Mouse (Mus musculus) layer of hippocampus, postnatal 14 days (tissue): ENCODE measurements at regions not wholly inside any gene's neighbourhood (a gene's known extent, or its start where the extent isn't known, plus 50 kb on each side); places are given as distances from the start of the nearest gene placed in this dataset.
A peak's percentile ranks its signal among the peaks of the same experiment; 100 is the strongest.

Experiments used
- DNase-seq, 2 experiments: peaks; one replicate each; pipeline ENCODE4 v3.0.0; 2021 to 2022; ENCODE audit warnings: low spot score in 2 of 2, mixed read lengths in 1 of 2

DNA sequence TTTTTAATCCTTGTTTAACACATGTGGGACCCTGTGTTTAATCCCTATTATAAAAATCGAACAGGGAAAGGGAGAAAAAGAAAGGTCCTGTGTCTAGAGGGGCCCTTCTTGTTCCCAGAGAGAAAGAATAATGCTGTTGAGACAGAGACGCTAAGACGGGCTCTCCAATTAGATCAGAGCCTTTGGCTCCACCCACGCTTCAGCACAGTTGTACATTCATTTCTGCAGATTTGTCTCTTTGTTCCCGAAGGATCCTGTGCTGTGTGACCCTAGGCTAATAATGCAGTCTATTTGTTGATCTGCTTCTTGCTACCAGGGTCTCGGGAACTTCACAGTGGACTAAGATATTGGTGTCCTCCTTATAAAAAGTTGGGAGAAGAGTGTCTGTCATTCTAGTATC, 92.0 kb downstream of the Cdc5l start:
- no peak for DNase-seq

DNA sequence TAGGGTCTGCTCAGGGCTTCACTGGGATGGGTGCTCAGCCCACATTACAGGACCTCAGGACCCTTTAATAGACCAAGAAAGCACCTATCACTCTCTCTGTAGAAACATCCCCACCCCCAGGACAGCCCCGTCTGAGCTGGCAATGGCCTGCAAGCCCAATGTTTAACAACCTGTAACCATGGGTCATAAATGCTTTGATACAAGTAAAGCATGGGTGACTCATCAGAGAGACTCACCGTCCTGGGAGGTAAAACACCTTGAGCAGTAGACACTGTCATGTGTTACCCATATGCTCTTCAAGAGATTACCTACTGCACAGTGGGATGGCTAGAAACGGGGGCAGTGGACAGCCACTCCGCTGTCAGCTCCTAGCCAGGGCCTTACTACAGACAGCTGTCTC, 92.7 kb downstream of the Cdc5l start:
- no peak for DNase-seq

DNA sequence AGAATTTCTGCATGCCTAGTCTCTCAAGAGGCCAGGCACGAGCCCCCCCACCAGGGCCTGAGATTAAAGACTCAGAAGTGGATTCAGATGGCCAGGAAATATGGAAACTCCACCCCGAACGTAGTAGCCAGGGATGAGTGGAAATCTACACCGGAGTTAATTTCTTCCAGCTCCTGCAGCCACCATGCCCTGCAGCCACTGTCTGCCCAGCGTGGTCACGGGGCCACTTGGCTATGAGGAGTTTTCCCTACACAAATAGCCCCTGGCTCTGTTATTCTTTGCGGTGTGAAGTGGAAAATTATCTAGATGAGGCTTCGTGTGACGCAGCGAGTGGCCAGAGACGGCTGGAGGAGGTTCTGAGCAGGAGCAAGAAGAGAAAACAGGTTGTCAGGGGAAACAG, 94.3 kb downstream of the Cdc5l start:
- DNase-seq: no peak

DNA sequence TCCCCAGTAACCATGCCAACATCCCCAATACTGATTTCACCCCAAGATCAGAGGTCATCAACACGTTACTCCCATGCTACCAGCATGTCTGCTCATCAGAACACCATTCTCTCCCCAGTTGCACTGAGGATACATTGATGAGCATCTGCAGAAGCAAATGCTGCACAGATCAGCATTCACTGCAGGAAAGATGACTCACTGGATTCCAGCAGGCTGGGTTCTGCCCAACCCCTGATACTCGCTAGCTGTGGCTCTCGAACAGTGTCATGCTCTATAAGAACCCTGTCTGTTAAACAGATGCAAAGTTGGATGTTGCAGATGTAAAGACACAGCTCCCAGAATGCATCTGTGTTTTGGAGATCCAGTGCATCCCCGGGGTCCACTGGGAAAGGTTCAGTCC, 95.5 kb downstream of the Cdc5l start:
- no peak for DNase-seq

DNA sequence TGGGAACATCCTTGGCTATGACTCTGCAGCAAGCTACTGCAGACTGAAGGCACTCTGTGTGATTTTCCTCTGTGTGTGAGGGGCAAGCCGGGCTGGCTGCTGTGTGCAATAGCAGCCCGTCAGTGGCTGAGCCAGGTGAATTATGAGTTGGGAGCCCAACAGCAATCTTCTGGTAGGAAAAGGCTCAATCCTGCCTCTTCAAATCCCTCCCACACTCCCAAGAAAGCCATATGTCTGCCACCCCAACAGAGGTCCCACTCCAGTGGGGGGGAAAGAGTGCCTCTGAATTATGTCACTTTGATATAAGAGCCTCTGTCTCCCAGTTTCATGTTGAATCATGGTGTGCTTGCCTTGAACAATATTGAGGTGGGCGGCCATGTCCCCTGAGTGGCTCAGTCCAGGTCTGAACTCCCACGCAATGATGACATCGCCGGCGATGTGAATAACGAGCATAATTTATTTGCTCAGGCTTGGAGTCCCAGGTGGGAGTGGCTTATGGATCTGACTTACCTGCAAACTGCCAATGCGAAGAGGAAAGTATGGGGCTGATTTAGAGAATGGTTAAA, 97.9 kb downstream of the Cdc5l start:
- no peak for DNase-seq

DNA sequence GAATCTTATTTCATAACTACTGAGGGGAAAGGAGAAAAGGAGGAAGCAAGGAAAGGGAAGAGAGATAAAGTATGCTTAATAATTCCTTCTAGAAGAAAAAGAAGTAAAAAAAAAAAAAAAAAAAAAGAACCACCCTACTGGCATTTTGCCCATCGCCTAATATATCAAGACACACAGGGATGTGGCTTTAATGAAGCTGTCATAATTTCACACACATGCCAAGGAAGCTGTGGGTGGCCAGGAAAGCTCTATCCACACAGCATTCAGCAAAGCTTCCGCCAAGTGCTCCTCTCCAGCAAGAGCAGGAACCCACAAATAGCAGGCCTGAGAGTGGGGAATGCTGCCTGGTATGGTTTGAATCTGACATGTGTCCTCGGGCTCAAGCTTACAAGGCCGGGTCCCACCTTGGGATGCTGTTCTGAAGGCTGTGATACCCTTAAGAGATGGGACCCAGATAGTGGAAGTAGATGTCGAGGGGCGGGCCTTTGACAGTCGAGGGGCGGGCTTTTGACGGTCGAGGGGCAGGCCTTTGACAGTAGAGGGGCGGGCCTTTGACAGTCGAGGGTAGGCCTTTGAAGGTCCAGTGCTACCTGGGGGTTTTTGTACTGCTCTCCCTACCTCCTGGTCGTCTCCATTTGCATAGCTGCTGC, 98.7 kb downstream of the Cdc5l start:
- no peak for DNase-seq

DNA sequence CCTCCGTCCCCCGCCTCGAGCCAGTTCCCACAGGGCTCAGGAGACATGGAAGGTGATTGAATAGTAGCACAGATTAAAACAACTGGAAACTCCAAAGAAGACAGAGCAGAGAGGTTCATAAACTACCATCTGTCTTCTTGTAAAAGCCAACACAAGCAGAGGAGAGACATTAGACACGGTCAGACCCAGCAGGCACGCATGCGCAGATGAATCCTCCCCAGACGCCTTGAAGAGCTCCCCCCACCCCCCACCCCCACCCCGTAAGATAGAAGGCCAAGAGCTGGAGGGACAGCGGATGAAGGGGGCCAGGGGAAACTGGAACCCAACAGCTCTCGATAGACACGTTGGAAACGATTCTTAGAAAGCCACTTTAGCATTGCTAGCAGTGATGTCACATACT, 101.2 kb downstream of the Cdc5l start:
- no peak for DNase-seq

DNA sequence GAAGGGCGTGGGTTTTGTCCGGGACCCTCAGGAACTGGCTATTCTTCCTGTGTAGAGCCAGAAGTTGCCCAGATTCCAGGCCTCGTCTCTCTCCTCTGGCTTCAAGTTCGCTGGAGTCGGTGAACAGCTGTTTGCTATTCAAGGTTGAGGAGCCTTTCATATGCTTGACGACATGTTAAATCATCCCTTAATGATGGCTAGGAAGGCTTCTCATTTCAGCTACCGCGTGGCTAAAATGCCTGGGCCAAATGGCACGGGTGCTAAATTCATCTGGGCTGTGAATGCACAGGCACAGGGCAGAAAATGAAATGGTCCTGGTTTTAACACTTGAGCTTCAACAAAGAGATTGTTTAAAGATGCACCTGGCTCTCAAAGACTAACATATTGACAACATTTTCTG, 104.3 kb downstream of the Cdc5l start:
- DNase-seq: no peak

DNA sequence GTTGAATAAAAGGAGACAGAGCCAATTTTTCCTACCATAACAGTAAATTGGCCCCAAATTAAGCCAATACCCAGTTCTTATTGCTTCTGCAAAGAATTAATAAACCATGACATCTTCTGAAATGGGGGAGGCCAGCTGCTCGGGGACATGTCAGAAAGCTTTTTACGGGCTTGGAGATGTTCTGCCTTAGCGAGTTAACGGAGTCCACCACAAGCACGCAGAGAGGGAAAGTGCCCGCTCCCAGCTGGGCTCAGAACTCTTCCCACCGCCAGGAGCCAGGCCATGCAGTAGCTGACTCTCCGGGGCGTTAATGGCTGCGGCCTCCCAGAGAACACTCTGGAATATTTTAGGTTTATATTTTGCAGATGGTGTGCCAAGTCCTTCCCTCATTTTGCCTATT, 106.8 kb downstream of the Cdc5l start:
- no peak for DNase-seq

DNA sequence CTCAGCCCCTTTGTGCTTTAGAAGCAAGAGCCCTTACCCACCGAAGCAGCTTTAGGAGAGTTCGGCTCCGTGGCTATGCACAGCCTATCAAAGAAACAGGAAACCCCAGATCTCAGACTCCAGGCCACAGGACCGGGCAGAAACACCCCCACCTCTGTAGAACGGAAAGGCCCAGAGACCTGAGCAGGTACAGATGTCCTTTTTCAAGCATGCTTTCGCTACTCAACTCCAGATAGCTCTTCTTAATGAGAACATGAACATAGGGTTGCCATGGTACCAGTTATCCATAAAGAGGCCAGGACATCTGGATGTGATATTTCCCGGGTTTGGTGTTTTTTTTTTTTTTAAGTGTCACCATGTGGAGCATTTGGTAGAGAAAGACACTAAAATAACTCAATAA, 107.4 kb downstream of the Cdc5l start:
- DNase-seq: no peak

DNA sequence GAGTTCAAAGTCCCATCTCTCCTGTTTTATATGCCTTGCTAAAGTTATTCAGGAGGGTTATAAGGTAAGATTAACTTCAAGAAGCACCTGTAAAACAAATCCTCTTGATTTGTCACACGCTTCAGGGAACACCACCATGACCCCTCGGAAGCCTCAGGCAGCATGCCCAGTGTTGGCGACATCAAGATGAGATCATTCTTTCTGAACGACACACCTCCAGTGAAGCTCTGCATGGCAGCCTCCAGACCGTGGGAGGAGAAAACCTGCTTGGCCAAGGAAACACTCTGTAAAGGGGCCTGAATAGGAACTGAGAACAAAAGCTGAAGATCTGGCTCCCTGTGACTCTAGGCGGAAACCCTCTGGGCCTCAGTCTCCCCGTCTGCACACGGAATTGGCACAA, 110.7 kb downstream of the Cdc5l start:
- DNase-seq: no peak

DNA sequence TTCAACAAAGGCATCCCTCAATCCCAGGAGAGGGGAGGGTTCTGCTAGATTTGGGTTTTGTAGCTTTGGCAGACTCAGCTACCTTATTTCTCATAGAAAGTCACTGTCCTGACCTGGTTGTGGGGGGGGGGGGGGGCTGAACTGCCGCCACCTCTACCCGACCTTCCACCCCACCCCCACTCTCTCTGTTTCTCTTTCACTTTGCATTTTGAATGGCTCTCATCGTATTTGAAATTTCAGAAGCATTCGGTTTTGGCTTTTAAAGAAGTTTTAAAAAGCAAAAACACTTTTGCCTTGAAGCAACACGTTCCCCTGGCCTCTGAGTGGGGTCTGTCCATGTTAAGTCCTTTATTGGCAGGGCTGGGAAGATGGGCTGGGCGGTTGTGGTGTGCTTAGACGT, 113.5 kb downstream of the Cdc5l start:
- DNase-seq: no peak

DNA sequence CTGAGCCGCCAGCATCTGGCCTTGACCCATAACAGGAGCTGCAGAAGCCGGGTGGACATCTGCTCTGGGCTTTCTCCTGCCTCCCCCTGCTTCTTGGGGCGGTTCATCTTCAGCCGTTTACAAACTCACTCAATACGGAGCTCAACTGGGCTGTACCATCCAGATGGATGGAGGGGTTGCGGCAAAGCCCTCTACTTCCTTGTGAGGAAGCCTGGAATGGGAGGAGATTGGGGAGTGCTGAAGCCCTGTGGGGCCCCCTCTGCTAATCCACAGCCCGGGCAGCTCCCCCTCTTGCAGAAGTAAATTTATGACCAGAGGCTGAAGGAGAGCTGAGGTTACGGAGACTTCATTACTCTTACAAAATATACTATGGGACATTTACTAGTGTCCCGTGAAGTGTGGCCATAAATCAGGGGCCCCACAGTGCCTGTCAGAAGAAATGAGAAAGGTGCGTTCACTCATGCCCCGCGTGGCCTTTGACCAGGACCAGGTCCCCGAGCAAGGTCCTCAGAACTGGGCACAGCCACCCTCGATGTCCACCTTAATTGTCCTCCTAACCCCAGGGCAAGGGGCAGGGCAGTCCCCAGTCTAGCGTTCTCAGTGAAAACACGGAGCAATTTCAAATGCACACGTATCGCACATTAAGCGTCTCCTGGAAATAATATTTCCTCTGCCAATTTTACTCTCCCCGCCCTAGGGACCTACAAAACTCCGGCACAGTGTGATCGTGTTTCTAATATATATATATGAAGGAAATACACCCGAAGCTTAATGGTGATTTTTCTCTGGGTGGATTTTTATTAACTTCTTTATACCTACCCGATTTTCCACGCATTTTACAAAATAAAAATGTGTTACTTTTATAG, 115.1 kb downstream of the Cdc5l start:
- DNase-seq: no peak

DNA sequence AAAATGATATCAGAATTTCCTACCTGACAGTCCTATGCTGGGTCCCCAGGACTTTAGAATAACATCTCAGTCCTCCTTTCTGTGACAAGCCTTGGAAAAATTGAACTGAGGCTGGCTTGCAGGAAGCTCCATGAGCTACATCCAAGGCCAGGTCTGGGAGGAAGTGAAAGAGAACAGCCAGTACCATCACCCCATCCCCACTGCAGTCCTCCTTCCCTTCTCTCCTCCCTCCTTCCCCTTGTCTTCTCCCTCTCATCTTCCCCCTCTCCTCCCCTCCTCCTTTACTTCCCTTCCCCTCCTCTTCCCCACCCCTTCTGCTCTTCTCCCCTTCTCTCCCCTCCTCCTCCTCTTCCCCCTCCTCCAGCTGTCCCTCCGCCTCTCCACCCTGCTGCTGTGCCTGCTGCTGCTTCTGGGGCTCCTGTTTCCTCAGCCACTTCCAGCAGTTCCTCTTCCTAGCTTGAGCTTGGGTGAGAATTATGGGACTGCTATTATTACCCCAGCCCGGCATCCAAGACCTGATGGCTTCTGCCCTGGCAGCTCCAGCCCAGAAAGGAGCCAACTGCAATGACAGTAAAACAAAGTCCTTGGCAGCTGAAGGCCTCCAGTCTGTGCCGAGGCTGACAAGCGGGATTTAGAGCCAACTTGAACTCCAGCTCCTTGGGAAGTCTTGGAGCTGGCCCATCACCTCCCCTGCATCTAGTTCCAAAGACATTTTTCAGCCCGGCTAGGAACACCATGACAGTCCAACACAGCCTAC, 120.8 kb downstream of the Cdc5l start:
- peak; percentile 52 to 79 for DNase-seq

DNA sequence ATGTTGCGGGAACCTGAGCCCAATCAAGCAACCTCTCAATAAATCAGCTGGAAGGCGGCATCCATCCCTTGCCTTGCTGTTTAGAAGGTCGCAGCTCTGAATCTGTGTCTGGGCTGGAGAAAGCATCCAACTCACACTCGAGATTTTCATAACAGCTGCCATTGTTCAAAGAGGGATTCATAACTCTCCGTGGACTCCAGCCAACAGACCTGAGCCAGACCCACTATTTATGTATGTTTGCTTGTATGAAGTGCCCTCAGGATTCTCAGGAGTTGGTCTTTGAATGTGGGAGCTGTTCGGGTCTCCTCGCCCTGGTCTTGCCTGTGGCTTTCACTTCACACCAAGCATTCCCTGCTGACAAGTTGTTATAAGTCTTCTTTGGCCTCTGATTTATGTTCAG, 127.0 kb downstream of the Cdc5l start:
- DNase-seq: no peak

DNA sequence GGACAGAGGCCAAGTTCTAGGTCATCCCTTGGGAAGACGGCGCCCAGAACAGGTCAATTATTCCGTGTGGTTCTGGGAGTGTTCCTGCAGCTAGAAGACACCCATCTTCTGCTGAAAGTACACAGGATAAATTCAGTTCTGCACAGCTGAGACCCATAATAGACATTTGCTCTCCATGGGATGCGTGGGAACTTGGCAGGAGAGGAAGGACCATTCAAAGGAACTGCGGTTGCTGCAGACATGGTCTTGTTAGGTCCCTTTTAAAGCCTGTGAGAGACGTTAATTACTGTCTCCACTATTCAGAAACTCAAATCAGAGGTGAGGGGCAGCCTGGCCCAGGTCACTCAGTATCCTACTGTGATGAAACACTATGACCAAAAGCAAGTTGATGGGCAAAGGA, 130.4 kb downstream of the Cdc5l start:
- DNase-seq: peak in 1 of 2 experiments; percentile 34

DNA sequence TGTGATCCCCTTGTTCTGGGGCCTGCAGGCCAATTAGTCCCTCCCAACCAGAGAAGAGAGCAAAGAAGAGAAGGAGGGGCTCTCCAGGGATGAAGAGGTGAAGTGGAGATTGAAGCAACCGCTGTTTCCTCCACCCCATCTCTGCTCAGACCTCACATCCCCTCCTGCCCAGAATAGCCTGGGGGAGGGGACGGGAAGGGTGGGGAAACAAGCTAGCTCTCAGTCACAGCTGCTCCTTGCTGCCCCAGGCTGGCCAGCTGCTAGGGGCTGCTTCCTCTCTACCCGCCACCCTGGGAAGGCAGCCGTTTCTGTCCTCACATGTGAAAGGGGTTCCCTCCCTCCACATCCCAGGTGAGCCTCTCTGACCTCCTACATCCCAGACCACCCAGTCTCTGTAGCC, 135.2 kb downstream of the Cdc5l start:
- DNase-seq: no peak

DNA sequence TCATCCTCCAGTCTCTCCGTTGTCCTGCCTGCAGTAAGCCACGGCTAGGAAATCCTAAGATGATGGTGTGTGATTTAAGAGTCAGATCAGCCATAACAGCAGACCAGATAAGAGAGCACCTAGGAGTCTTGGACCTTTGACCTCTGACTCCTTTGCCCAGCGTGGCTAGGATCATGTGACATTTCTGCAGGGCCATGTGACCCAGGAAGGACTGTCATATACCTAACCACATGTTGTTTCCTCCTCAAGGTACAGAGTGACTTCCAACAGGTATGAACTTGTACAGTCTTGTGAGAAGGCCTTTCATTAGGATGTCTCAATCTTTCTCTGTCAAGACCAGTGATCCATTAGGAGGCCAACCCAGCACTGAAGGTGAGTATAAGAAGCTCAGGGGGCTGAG, 135.7 kb downstream of the Cdc5l start:
- no peak for DNase-seq

DNA sequence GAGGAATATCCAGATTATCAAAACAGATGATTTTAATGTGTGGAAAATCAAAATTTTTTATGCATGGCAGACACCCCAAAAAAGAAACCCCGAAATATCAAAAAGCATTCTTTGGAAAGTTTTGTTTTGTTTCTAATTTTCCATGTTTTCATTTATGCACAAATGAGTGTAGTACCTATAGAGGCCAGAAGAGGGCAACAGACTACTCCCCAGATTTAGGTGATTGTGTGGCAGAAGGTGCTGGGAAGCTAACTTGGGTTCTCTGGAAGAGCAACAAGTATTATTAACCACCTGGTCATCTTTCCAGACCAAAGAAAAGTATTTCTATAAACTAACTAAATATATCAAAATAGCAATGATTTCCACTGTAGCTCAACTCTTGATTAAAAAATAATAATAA, 137.2 kb downstream of the Cdc5l start:
- DNase-seq: no peak

DNA sequence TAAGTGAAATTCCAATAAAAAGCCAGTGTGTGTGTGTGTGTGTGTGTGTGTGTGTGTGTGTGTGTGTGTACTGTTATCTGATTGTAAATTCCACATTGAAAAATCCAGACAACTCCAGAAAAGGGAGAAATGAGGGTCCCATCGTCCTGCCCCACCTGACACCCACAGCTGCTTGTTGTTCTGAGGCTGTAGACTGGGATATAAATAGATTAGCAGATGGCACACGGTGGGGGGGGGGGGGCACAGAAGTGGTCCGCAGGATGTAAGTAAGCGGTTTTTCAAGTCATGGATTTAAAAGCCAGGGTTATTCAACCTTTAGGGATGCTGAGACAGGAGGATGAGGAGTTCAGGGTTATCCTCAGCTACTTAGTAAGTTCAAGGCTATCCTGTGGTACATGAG, 138.7 kb downstream of the Cdc5l start:
- no peak for DNase-seq

DNA sequence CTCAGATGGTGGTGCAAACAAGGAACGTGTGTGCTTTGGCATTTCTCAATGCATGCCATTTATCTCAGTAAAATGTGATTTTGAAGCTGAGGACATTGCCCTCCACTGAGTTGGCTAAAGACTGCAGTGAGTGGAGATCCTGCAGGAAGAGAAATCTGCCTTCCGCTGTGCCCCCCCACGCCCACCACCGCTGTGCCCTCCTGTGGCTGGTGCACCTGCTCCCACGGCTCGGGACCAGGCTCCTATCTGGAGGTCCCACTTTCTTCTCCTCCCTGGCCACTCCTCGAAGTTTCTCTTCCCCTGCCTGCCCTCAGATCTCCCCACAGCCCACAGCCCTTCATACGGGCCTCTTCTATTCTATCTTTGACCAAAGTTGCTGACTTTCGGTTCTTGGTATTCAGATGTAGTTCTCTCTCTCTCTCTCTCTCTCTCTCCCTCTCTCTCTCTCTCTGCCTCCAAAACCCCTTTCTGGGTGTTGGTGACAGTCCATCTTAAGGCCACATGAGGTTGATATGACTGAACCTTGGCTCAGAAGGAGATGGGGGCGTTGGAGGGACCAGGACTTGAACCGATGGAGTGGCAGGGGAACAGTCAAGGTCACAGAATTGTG, 139.2 kb downstream of the Cdc5l start:
- no peak for DNase-seq

DNA sequence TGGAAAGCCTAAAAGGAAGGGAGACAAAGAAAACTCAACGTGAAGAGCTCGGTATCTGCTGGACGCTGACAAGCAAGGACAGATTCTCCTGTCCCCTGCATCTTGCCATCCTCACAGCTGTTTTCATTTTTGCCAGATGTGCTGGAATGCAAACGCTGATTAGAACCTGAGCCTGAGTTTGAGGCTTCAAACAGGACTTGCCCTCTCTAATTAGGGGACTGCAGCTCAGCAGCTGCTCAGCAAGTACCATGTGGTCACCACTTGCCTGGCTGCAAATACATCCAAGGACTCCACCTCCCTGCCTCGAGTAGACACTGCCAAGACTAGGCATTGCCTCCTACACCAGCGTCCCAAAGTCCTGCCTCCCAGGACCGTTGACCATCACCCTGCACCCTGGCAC, 140.7 kb downstream of the Cdc5l start:
- no peak for DNase-seq
